Mouse (Mus musculus): Measurements from ENCODE around the gene Vamp5. TPM values are rescaled to one million over a fixed set of nuclear protein-coding genes. Genes with fewer than 3 reads are reported as not detected.

Vamp5 gene
- polyA plus RNA-seq, 1 experiment from 2014 or later = 20.6 TPM

GRCm38 (mm10) chr6:72352636-72353405 is 27.4 kb downstream of the Vamp5 start:
- Histone ChIP-seq H3K27ac (peak overlapping the region; percentile 5; the same call in 1 of the 2 replicates), H3K9ac (peak overlapping the region; percentile 22; the same call in 1 of the 2 replicates), H3K4me3 (no peak overlapping the region), H3K36me3 (peaks cover 30% of the 10 kb centered on the region), H3K4me1 (peaks cover 64% of the 10 kb centered on the region), H3K4me2 (no peak overlapping the region), H3K27me3 (no peaks in the 10 kb centered on the region), H3K9me3 (no peaks in the 10 kb centered on the region)
- 36% methylated on average over 5 of the region's 5 CpGs for WGBS
- ATAC-seq (ENCODE audit: insufficient number of reproducible peaks, insufficient read depth, low FRiP score, low TSS enrichment, low read depth) = no peak

- Histone ChIP-seq H3K4me3 (no peak overlapping the region), H3K9ac (no peak overlapping the region), H3K27ac (no peak overlapping the region), H3K4me1 (peaks cover 54% of the 10 kb centered on the region), H3K9me3 (no peaks in the 10 kb centered on the region), H3K27me3 (no peaks in the 10 kb centered on the region), H3K4me2 (no peak overlapping the region), H3K36me3 (peaks cover 26% of the 10 kb centered on the region)
- no peak for ATAC-seq (ENCODE audit: insufficient number of reproducible peaks, insufficient read depth, low FRiP score, low TSS enrichment, low read depth)
- 85% methylated on average over 2 of the region's 2 CpGs for WGBS
These were observed 30.1 kb downstream of the Vamp5 start for GRCm38 (mm10) chr6:72350214-72350613.

- Histone ChIP-seq H3K9ac (peak overlapping the region; percentile 92), H3K4me1 (peaks cover 46% of the 10 kb centered on the region), H3K27ac (0 out of 2 replicates have a peak overlapping the region, but pooled peaks have one; percentile 92), H3K9me3 (no peaks in the 10 kb centered on the region), H3K27me3 (no peaks in the 10 kb centered on the region), H3K36me3 (peaks cover 26% of the 10 kb centered on the region), H3K4me2 (peak overlapping the region; percentile 80), H3K4me3 (peak overlapping the region; percentile 86)
- 79% methylated on average over 10 of the region's 10 CpGs for WGBS
- no peak for ATAC-seq (ENCODE audit: insufficient number of reproducible peaks, insufficient read depth, low FRiP score, low TSS enrichment, low read depth)
These were observed 31.9 kb downstream of the Vamp5 start for GRCm38 (mm10) chr6:72348411-72348810.

- WGBS = under 1% methylated on average over 72 of the region's 72 CpGs
These were observed 32.9 kb downstream of the Vamp5 start, which contains the start of gene 0610030E20Rik for GRCm38 (mm10) chr6:72347166-72347941. 0610030E20Rik (plus strand) TSS chr6:72347317.

GRCm38 (mm10) chr6:72346261-72346660 is 34.0 kb downstream of the Vamp5 start:
- Histone ChIP-seq H3K36me3 (peaks cover 32% of the 10 kb centered on the region), H3K27ac (no peak overlapping the region), H3K9ac (no peak overlapping the region), H3K27me3 (no peaks in the 10 kb centered on the region), H3K9me3 (no peaks in the 10 kb centered on the region), H3K4me1 (peaks cover 32% of the 10 kb centered on the region), H3K4me2 (peak overlapping the region; percentile 80), H3K4me3 (no peak overlapping the region; the same call in 1 of the 2 replicates)
- 75% methylated on average over 4 of the region's 4 CpGs for WGBS
- ATAC-seq (ENCODE audit: insufficient number of reproducible peaks, insufficient read depth, low FRiP score, low TSS enrichment, low read depth) = no peak

More at GRCm38 (mm10) chr6:72347166-72347941, 32.9 kb downstream of the Vamp5 start, which contains the start of gene 0610030E20Rik:
- H3K4me2 ChIP-seq = peak within 1 kb of the TSS; percentile 80
- H3K9me3 ChIP-seq = no peaks in the 10 kb centered on the region
- H3K27ac ChIP-seq = peak within 1 kb of the TSS; percentile 92
- peak within 1 kb of the TSS; percentile 92 for H3K9ac ChIP-seq
- ATAC-seq (ENCODE audit: insufficient number of reproducible peaks, insufficient read depth, low FRiP score, low TSS enrichment, low read depth) = peak; percentile 73; the same call in 1 of the 2 replicates
- H3K27me3 ChIP-seq = no peaks in the 10 kb centered on the region
- peaks cover 29% of the 10 kb centered on the region for H3K36me3 ChIP-seq
- peak within 1 kb of the TSS; percentile 86 for H3K4me3 ChIP-seq
- H3K4me1 ChIP-seq = peaks cover 38% of the 10 kb centered on the region

GRCm38 (mm10) chr6:72345633-72346032 is 34.6 kb downstream of the Vamp5 start:
- ATAC-seq (ENCODE audit: insufficient number of reproducible peaks, insufficient read depth, low FRiP score, low TSS enrichment, low read depth) = no peak

GRCm38 (mm10) chr6:72345074-72345567 is 35.1 kb downstream of the Vamp5 start, which contains the start of gene Usp39:
Usp39 (minus strand) TSS chr6:72345184.
- Histone ChIP-seq H3K4me2 (peak within 1 kb of the TSS; percentile 74), H3K27ac (peak within 1 kb of the TSS; percentile 64), H3K27me3 (no peaks in the 10 kb centered on the region), H3K36me3 (peaks cover 23% of the 10 kb centered on the region), H3K4me1 (peaks cover 41% of the 10 kb centered on the region), H3K9ac (peak within 1 kb of the TSS; percentile 92), H3K4me3 (peak within 1 kb of the TSS; percentile 80), H3K9me3 (no peaks in the 10 kb centered on the region)
- peak; percentile 73 for ATAC-seq (ENCODE audit: insufficient number of reproducible peaks, insufficient read depth, low FRiP score, low TSS enrichment, low read depth)
- under 1% methylated on average over 30 of the region's 30 CpGs for WGBS

More at GRCm38 (mm10) chr6:72345633-72346032, 34.6 kb downstream of the Vamp5 start:
- Histone ChIP-seq H3K4me3 (peak overlapping the region; percentile 80), H3K27me3 (no peaks in the 10 kb centered on the region), H3K27ac (no peak overlapping the region), H3K4me2 (peak overlapping the region; percentile 74), H3K36me3 (peaks cover 28% of the 10 kb centered on the region), H3K9me3 (no peaks in the 10 kb centered on the region), H3K4me1 (peaks cover 38% of the 10 kb centered on the region), H3K9ac (no peak overlapping the region)
- 53% methylated on average over 6 of the region's 6 CpGs for WGBS

- peaks cover 41% of the 10 kb centered on the region for H3K4me1 ChIP-seq
- peak overlapping the region; percentile 74 for H3K4me2 ChIP-seq
- no peaks in the 10 kb centered on the region for H3K27me3 ChIP-seq
- peaks cover 18% of the 10 kb centered on the region for H3K36me3 ChIP-seq
- no peak; the same call in 1 of the 2 replicates for ATAC-seq (ENCODE audit: insufficient number of reproducible peaks, insufficient read depth, low FRiP score, low TSS enrichment, low read depth)
- H3K4me3 ChIP-seq = peak overlapping the region; percentile 80
- peak overlapping the region; percentile 64 for H3K27ac ChIP-seq
- peak overlapping the region; percentile 92 for H3K9ac ChIP-seq
- WGBS = under 1% methylated on average over 42 of the region's 42 CpGs
- no peaks in the 10 kb centered on the region for H3K9me3 ChIP-seq
These were observed 35.7 kb downstream of the Vamp5 start for GRCm38 (mm10) chr6:72344396-72345073.

- WGBS = 59% methylated on average over 2 of the region's 2 CpGs
- ATAC-seq (ENCODE audit: insufficient number of reproducible peaks, insufficient read depth, low FRiP score, low TSS enrichment, low read depth) = no peak
- peaks cover 21% of the 10 kb centered on the region for H3K4me1 ChIP-seq
These were observed 39.8 kb downstream of the Vamp5 start for GRCm38 (mm10) chr6:72340481-72340880.

GRCm38 (mm10) chr6:72333111-72333510 is 47.2 kb downstream of the Vamp5 start:
- no peaks in the 10 kb centered on the region for H3K9me3 ChIP-seq
- no peak for ATAC-seq (ENCODE audit: insufficient number of reproducible peaks, insufficient read depth, low FRiP score, low TSS enrichment, low read depth)
- no peaks in the 10 kb centered on the region for H3K4me1 ChIP-seq
- H3K27me3 ChIP-seq = no peaks in the 10 kb centered on the region
- no peak overlapping the region for H3K9ac ChIP-seq
- H3K36me3 ChIP-seq = peaks cover 94% of the 10 kb centered on the region
- H3K4me2 ChIP-seq = no peak overlapping the region
- H3K4me3 ChIP-seq = no peak overlapping the region
- 70% methylated on average over 5 of the region's 5 CpGs for WGBS
- H3K27ac ChIP-seq = no peak overlapping the region

More at GRCm38 (mm10) chr6:72340481-72340880, 39.8 kb downstream of the Vamp5 start:
- Histone ChIP-seq H3K9me3 (no peaks in the 10 kb centered on the region), H3K9ac (no peak overlapping the region), H3K4me2 (no peak overlapping the region), H3K36me3 (peaks cover 41% of the 10 kb centered on the region), H3K4me3 (no peak overlapping the region), H3K27me3 (no peaks in the 10 kb centered on the region), H3K27ac (no peak overlapping the region)

- H3K4me2 ChIP-seq = no peak overlapping the region
These were observed 50.1 kb downstream of the Vamp5 start for GRCm38 (mm10) chr6:72330133-72330532.

More at GRCm38 (mm10) chr6:72330133-72330532, 50.1 kb downstream of the Vamp5 start:
- no peak overlapping the region for H3K27ac ChIP-seq
- H3K9ac ChIP-seq = no peak overlapping the region
- ATAC-seq (ENCODE audit: insufficient number of reproducible peaks, insufficient read depth, low FRiP score, low TSS enrichment, low read depth) = no peak
- no peaks in the 10 kb centered on the region for H3K27me3 ChIP-seq
- 95% methylated on average over 4 of the region's 4 CpGs for WGBS
- H3K4me1 ChIP-seq = no peaks in the 10 kb centered on the region
- H3K36me3 ChIP-seq = peaks cover 90% of the 10 kb centered on the region
- no peak overlapping the region for H3K4me3 ChIP-seq
- no peaks in the 10 kb centered on the region for H3K9me3 ChIP-seq
